Mouse (Mus musculus): ENCODE measurements at regions not wholly inside any gene's neighbourhood (a gene's known extent, or its start where the extent isn't known, plus 50 kb on each side); places are given as distances from the start of the nearest gene placed in this dataset.

GRCm38 (mm10) chr2:50417643-50418042 is 121.0 kb upstream of the Mmadhc start:
- TF ChIP-seq CTCF (IDR thresholded peaks at IDR 0.05), result no peak
- no peak for TF ChIP-seq EP300 (IDR thresholded peaks at IDR 0.05)

Data from lung, postnatal 0 days (tissue).